Mouse (Mus musculus) retina, postnatal 7 days (tissue): ENCODE data around the gene Gxylt1.
"Not testable (repeated sequence)": the region's sequence is repeated elsewhere in the genome, so short reads cannot be mapped to it uniquely, and the experiment has no call there.

Experiments
- DNase-seq: peaks from one replicate; pipeline ENCODE4 v3.0.0-alpha.2; 2012; ENCODE audit warnings: low read depth, low spot score

Gene Gxylt1

GRCm38 (mm10) chr15:93263566-93263965 lies 11.4 kb downstream of the Gxylt1 start:
- DNase-seq = no peak

DNA sequence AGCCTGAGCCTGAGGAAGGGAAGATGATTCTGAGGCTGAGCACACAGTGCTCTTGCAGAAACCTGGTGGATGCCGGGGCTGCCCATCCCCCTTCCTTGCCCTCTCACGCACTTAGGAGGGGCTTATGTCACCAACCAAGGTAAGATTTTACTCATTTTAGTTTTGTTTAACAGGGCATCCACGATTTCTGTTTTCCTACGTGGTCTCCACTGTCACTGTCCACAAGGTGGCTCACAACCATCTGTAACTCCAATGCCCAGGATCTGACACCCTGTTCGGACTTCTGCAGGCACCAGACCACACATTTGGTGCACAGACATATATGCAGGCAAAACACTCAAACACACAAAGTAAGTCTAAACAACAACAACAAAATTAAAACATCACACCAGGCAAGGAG lies 12.2 kb downstream of the Gxylt1 start:
- DNase-seq = no peak

- no peak for DNase-seq
Measured at GRCm38 (mm10) chr15:93262274-93262673, 12.7 kb downstream of the Gxylt1 start.

- DNase-seq = no peak
Measured at GRCm38 (mm10) chr15:93259933-93260332, 15.0 kb downstream of the Gxylt1 start.

GRCm38 (mm10) chr15:93255295-93255694 lies 19.7 kb downstream of the Gxylt1 start:
- DNase-seq = no peak

DNA sequence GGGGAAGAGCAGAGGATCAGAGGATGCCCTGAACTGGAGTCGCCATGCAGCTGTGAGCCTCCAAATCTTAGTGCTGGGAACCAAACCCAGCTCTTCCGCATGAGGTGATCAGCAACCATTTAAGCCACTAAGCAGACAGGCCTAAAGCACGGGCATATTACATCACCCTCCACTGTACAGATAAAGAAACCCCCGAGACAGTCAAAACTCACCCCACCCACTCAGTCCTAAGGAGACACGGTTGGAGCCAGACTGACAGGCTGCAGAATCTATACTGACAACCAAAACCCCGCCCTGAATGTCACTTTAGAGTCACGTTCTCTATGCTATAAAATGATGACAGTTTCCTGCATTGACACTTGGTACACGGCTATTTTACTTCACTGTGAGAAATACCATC lies 21.8 kb downstream of the Gxylt1 start:
- no peak for DNase-seq

GRCm38 (mm10) chr15:93252396-93252795 lies 22.6 kb downstream of the Gxylt1 start:
- DNase-seq = no peak

DNA sequence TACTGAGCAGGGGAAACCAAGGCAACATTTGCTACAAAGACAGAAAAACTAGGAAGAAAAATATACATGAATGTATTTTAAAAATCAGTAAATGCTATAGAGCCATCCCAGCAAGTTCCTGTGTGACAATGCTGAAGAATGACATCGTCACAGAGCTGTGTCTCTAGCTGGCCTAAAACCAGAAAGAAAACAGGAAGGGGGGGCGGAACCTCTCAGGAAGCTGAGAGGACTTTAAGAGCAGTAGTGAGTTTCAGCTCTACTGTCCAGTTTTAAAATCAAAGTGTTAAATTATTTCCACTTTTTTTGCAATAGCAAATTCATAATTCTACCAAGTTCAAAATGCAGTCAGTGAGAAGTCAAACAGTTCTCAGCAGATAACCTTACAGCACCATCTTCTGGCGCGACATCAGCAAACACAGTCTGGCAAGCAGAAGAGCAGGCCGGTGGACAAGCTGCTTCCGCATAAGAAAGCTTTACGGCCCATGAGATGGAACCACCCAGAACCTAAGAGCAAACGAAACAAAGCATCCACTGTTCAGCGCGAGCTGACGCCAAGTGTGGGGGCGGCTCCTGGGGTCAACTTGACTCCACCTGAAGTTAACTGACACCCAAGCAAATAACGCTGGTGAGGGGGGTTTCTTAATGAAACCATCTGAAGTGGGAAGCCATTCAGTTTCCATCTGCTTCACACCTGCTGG lies 23.3 kb downstream of the Gxylt1 start:
- DNase-seq = no peak

DNA sequence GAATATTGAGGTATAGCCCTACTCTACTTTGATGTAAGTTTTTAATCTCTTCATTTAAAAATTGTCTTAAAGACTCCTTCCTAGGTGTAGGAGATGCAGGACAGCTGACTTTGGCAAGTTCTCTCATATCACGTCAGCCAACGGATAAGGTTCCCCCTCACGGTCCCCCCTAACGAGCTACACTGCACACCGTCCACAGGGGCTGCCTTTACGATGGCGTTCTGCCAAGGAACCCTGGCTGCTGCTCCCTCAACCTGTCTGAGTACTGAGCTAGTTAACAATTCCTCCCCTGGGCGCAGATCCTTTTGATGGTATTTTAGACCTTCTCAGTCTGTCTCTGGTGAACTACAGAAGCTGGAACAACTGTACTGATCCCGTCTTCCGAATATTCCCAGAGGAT lies 31.8 kb downstream of the Gxylt1 start:
- no peak for DNase-seq

DNA sequence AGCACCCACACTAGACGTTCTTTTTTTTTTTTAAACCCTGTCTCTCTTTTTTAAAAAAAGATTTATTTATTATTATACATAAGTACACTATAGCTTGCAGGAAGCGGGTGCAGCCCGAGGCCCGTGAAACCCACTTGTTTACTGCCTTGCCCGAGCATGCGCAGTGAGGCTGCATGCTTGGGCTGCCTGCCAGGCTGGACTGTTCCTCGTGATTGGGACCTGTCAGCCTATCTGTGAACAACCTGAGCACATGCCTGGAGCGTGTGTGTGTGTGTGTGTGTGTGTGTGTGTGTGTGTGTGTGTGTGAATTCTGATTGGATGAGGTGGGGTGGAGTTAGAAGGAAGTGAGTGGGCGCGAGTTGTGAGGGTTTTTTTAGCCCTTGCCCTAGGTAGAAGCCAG lies 38.5 kb downstream of the Gxylt1 start:
- not testable (repeated sequence) for DNase-seq

- no peak for DNase-seq
Measured at GRCm38 (mm10) chr15:93229028-93229427, 46.0 kb downstream of the Gxylt1 start.

- DNase-seq = no peak
Measured at GRCm38 (mm10) chr15:93228375-93228774, 46.6 kb downstream of the Gxylt1 start.

- DNase-seq = peak; percentile 16
Measured at GRCm38 (mm10) chr15:93227764-93228079, 47.3 kb downstream of the Gxylt1 start.

DNA sequence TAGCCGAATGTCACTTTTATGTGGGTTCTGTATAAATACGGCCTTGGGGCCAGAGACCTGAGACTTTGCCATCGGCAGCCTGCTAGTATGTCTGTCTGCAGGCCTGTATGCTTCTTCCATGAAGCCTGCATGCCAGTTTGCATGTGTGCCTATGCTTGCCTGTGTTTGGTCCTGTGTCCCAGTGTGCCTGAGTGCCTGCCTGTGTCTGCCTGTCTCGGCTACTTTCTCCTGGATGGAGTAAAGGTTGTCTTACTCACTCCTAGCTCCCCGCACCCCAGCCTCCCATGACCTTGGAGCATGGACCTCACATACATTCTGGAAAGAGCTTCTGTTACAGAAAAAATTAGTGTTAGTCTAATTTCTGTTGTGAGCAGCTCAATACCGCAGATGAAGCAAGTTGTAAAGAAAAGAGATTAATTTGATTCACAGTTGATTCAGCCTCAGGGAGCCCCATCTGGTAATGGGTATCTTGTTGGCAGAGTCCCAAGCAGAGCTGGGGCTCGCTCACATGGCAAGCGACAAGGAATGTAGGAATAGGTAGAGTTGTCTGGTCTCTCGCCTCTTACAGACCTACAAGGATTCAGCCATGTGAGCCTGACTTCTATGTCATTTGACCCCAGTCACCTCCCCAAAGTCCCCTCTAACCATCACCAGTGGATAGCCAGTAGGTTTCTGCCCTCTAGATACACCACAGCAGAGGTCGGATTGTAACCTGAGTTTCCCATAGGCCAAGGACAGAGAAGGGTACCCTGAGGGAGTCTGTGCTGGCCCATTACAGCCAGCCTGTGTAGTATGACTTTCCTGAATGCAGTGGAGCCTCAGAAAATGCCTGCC lies 47.8 kb downstream of the Gxylt1 start:
- no peak for DNase-seq

DNA sequence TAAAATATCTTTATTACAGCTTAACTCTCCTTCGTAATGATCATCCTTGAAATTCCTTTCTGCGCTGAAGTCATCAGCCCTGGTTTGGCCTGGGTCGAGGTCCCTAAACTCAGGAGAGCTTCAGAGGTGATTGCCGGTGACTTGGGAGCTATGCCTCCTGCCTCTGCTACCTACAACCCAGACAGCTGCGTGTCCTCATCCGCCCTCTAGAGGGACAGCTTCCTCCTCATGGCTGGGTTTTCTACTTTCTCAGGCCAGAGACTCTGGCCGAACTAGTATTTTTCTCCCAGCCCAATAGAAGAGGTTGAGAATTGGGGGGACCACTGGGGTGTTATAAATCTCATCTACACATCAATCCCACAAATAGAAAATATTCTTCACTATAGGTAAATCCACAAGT lies 52.5 kb downstream of the Gxylt1 start:
- no peak for DNase-seq

DNA sequence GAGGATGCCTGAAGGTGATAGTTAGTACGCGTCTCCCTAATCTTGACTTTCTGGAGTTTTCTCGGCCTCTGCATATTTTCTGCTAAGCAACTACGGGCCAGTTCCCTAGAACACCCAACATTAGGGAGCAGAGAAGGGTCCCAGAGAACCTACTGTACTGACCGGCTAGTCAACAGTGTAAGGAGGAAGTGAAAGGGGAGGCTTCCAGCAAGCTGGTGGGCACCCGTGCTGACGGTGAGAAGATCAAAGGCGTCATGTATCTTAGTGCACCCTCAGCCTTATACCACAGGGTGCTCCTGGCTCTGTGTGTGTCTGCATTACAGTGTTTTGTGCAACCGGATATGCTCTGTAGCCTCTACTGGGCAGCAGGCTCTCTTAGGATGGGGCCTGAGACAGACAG lies 62.4 kb downstream of the Gxylt1 start:
- no peak for DNase-seq

DNA sequence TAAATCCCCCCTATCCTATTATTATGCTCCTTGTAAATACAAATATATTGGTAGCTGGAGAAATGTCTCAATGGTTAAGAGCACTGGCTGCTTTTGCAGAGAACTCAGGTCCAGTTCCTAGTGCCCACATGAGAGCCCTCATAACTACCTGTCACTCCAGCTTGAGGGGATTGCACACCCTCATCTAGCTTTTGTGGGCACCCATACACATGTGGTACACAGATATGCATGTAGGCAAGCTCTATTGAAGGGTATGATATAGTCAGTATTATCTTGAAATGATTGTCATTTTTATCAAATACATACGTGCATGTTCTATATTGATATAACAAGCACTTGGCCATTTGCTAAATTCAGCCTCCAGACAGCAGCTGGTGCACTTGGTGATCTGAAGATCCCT lies 70.1 kb downstream of the Gxylt1 start:
- no peak for DNase-seq

DNA sequence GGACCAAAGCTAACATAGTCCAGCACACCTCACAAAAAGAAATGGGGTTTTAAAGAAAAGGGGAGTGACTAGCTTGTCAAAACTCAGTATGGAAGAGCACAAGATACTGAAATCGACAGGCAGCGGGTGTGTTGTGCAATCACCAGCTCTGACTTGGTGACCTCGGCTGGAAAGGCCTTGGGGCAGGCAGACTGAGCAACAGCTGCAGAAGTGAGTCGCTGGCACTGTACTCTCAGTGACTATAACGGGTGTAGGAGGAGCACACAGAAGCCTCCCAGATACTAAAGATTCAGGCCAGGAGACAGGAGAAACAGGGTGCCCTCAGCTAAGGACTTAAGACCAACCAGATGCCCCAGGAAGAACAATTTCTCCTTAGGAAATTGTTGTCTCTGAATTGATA lies 73.0 kb downstream of the Gxylt1 start:
- DNase-seq = no peak

DNA sequence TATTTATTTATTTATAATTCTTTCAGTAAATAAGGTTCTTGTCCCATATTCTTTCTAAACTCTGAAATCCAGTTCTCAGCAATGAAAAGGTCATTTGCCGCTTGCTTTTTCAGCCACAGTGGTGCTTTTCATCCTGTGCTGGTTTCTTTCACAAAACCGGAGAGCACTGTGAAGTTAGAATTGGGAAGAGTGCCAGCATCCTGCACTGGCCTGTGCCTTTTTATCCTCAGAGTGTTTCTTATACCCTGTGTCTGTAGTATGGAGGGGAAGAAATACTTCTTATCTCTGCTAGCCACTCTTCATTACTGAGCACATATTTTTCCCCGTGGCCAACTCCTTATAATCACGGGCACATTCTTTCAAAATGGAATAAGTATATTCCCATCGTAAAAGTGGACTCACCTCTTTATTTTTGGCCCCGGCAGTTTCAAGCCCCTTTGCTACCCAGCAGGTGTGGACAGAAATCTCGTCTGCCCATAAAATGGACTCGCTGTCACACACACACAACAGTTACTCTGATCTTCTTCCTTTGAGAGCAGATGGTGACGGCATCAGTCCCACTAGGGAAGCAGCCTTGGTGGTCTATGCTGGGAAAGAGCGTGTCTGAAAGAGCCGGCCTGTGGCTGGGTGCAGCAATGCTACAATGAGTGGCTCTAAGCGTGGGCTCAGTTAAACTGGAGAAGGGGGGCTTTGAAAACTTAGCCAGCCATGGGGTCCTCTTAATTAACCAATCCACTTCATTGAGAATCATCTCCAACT lies 83.4 kb downstream of the Gxylt1 start:
- DNase-seq = no peak
